Mouse (Mus musculus) spleen, adult 2 months (tissue): Measurements from ENCODE around the gene Nlrp14.

Experiments used
- CTCF ChIP-seq: fragments of 200-500 bp; IDR thresholded peaks from 2 replicates; pipeline ENCODE4 v1.5.1; 2011; ENCODE audit warnings: mild to moderate bottlenecking, inconsistent platforms; ENCODE audit not compliant: insufficient read depth, insufficient read length, insufficient replicate concordance; ENCODE audit errors: extremely low read depth
- POLR2A ChIP-seq: fragments of 200-500 bp; IDR thresholded peaks from 2 replicates; pipeline ENCODE4 v1.6.1; 2011; ENCODE audit warnings: low read depth, low read length, inconsistent platforms

DNA sequence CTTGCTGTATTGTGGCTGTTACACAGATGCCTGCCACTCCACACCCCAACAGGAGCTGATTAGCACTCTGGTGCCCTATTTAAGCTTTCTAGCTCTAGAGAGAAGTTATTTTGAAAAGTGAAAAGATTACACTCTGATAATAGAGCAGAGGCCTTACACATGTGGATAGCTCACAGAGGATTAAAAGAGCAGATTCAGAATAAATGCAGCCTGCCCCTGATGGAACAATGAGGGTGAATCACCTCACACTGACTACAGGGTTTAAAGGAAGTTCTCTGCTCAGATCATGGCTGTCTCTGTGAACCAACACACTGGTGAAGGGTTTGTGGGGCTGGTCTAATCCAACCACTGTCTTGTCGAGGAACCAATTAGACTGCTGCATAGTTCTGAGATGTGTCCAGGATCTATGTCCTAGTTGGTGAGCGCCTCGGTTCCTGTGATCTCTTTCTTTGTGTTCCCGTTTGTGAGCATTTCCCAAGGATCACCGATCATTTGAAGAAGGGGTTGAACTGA lies 74.6 kb downstream of the Nlrp14 start:
- TF ChIP-seq CTCF (no peak), POLR2A (no peak)
